Mouse (Mus musculus) olfactory bulb, adult 2 months (tissue): ENCODE measurements around the gene Qsox1. TPM values are rescaled to one million over a fixed set of nuclear protein-coding genes. Genes with fewer than 3 reads are reported as not detected.

Source experiments
- H3K27ac ChIP-seq: fragments of 200-500 bp; 2 replicates; pipeline ENCODE4 v1.5.1; 2012; ENCODE audit warnings: low read depth, low read length; ENCODE audit not compliant: insufficient read depth
- H3K4me1 ChIP-seq: fragments of 200-500 bp; 2 replicates; pipeline ENCODE4 v1.6.1; 2012; ENCODE audit warnings: low read length; ENCODE audit not compliant: control insufficient read depth, insufficient read depth
- H3K4me3 ChIP-seq: fragments of 200-500 bp; 2 replicates; pipeline ENCODE4 v1.5.1; 2012; ENCODE audit warnings: mild to moderate bottlenecking, low read depth, low read length, moderate library complexity; ENCODE audit not compliant: insufficient read depth
- CTCF ChIP-seq: fragments of 200-500 bp; IDR thresholded peaks from 2 replicates; pipeline ENCODE4 v1.5.1; 2012; ENCODE audit warnings: low read depth, mild to moderate bottlenecking, low read length, moderate library complexity; ENCODE audit not compliant: insufficient read depth
- POLR2A ChIP-seq: fragments of 200-500 bp; IDR thresholded peaks from 2 replicates; pipeline ENCODE4 v1.6.1; 2012; ENCODE audit warnings: mild to moderate bottlenecking, low read depth, low read length, moderate library complexity; ENCODE audit not compliant: insufficient read depth
- WGBS: fragments of 180-500 bp; shearing (Covaris S2); methylation state at CpG from one replicate; pipeline ENCODE4 v1.1.7; 2018; 5-methylcytosine and 5-hydroxymethylcytosine counted together
- polyA plus RNA-seq: library from polyadenylated mRNA; stranded (reverse); fragments of >200 nt; gene quantifications from 2 replicates; pipeline ENCODE4 v1.2.4, GENCODE M21; 2012; ENCODE audit warnings: low replicate concordance; ENCODE audit not compliant: missing spikeins, insufficient read depth, insufficient read length

Gene Qsox1
- not detected in 2 replicates for polyA plus RNA-seq

DNA sequence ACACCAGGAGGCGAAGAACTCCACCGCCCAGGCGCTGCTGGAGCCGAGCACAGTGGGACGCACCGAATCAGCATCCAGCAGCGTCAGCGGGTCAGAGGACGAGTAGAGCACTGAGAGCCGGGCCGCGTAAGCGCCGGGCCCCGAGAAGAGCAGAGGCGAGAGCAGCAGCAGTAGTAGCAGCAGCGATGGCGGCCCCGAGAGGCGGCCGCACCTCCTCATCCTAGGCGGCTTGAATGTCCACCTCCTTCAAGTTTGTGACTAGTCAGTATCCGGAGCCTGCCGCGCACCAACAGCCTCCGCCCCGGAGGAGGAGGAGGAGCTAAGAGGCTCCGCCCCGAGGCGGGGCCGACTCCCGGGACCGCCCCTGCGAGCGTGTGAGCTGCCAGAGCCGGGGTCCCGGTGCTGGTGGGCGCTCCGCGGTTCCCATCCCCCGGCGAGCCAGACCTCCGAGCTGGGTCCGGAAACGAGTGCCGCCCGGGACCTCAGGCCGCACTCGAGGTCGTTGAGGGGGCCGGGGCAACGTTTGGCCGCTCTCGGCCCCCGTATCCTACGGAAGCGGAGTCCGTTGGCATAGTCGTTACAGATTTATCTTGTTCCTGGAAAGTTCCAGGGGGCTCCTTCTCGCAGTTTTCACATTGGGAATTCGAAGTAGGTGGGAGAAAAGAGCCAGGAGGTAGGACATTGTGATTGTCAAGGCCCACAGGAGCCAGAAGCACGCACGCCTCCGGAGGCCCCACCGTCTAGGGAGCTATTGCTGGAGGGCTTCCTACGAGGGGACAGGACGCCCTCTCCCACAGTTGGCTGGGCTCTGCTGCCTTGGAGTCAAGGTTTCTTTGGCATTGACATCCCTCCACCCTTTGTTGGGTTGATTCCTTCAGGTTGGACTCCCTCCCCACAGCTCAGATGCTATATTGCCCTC, at the start of gene Qsox1:
Gene Qsox1, minus strand, starts transcription at position 309 of the 919 bp plus-strand sequence.
- TF ChIP-seq POLR2A = peak; percentile 53; the same call in 1 of the 2 replicates
- TF ChIP-seq CTCF = 0 out of 2 replicates have a peak, but pooled peaks have one; percentile 25

DNA sequence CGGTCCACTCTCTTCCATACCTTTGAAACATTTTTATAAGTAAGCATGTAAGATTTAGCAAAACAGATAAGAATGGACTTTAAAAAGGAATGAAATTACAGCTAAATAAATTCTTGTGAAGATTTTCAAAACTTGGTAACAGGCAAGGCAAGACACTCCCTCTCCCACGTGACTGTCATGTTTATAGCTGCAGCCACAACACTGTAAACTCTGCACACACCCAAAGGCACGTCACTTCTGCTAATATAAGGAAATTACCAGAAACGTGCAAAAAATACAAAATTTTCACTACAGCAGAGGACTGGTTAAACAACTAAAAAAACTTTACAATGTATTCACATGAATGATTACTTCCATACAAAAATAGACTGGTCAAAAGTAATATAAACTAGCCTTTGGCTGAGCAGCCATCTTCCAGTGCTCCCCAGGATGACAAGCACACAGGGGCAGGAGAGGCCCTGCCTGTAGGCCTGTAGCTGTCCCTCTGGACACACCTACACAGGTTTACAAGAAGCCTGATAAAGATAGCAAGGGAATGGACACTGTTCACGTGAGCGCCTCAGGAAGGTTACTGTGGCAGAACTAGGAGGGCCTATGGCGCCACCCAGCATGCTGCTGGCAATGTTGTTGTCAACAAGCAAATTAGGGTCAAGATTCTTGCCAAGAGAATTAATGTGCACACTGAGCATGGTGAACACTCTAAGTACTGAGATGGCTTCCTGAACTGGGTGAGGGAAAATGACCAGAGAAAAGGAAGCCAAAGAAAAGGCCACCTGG, 42.4 kb upstream of the Qsox1 start:
- 63% methylated on average over 7 of the region's 7 CpGs for WGBS

More for the DNA sequence above, at the start of gene Qsox1:
- Histone ChIP-seq H3K4me1 (peaks cover 10% of the 10 kb centered on the region), H3K27ac (no peak within 1 kb of the TSS), H3K4me3 (peak within 1 kb of the TSS; percentile 86)
- WGBS = under 1% methylated on average over 63 of the region's 67 CpGs

DNA sequence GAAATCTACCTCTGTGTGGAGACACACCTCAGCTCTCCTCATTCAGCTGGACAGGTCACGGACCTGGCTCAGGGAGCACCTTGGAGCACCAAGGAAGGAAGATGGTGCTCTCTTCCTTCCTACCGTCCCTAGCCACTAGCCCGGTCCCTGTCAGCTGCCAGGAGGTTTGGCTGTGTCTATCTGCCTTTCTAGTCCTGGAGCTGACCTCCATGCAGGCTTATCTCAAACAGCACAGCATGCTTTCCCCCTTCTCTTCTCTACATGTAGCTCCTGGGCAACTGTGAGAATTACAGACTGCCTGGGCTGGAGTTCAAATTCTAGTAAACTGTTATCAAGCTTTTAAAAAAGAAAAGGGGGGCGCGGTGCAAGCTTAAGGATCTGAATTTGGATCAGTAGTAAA, 40.3 kb upstream of the Qsox1 start:
- no peak for TF ChIP-seq POLR2A
- TF ChIP-seq CTCF = no peak
- Histone ChIP-seq H3K27ac (no peak overlapping the region), H3K4me3 (no peak overlapping the region), H3K4me1 (peaks cover 5% of the 10 kb centered on the region; the same call in 1 of the 2 replicates)
- 97% methylated on average over 5 of the region's 5 CpGs for WGBS

More for the DNA sequence above, 42.4 kb upstream of the Qsox1 start:
- Histone ChIP-seq H3K4me3 (no peak overlapping the region), H3K27ac (no peak overlapping the region), H3K4me1 (peaks cover 5% of the 10 kb centered on the region; the same call in 1 of the 2 replicates)
- TF ChIP-seq POLR2A (no peak), CTCF (no peak)

DNA sequence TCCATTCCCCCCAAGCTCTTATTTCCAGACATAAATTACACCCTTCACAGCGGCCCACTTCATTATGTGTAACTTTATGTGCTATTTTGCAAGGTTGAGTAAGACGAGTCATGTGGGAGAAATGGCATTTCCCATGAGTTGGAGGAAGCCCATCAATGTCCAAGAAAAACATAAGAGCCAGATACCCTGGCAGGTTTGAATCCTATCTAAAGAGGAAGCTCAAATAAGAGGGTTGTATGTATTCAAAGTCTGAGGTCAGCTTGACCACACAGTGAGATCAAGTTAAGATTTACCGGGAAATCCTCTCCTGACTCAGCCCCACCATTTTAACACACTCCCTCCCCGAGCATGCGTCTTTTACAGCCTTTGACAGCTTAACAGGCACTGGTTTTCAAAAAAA, 31.5 kb upstream of the Qsox1 start:
- Histone ChIP-seq H3K4me3 (no peak overlapping the region), H3K27ac (no peak overlapping the region), H3K4me1 (no peaks in the 10 kb centered on the region; the same call in 1 of the 2 replicates)
- WGBS = 49% methylated on average over 5 of the region's 5 CpGs
- TF ChIP-seq POLR2A (no peak), CTCF (no peak)

DNA sequence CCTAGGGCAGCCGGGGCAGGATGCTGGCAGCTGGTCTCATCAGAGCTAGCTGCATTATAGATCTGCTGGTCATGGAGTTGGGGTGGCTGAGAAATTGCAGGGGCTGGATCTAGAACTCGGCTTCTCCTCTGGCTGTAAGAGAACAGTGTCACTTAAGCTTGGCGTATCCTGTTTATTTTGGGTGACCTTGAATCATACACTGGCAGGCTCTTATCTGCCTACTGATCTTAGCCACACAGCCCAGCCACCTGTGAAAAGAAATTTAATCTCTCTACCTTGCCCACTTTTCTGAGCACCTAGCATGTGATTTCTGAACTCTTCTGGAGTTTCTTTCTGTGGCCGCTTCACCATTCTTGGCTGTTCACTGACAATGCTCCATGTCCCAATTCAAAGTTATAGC, 30.8 kb upstream of the Qsox1 start:
- 76% methylated on average over 4 of the region's 4 CpGs for WGBS
- TF ChIP-seq POLR2A (no peak), CTCF (no peak)

DNA sequence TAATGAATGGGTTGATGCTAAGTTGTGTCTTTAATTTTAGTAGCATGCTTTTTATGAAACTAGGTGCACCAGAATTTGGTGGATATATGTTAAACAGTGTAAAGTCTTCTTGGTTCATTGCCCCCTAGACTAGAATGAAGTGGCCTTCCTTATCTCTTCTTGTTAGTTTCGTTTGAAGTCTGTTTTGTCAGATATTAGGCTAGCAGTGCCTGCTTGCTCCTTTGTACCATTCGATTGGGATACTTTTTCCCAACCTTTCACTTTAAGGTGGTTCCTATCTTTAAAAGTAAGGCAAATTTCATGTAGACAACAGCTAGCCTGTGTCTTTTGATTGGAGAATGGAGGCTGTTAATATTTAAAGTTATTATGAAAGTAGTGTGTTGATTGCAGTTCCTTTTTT, 23.0 kb upstream of the Qsox1 start:
- TF ChIP-seq POLR2A (no peak), CTCF (no peak)
- H3K4me1 ChIP-seq = no peaks in the 10 kb centered on the region
- H3K27ac ChIP-seq = no peak overlapping the region
- WGBS = 83% methylated on average over 2 of the region's 2 CpGs
- no peak overlapping the region for H3K4me3 ChIP-seq

More for the DNA sequence above, 30.8 kb upstream of the Qsox1 start:
- no peaks in the 10 kb centered on the region; the same call in 1 of the 2 replicates for H3K4me1 ChIP-seq
- H3K27ac ChIP-seq = no peak overlapping the region
- no peak overlapping the region for H3K4me3 ChIP-seq

DNA sequence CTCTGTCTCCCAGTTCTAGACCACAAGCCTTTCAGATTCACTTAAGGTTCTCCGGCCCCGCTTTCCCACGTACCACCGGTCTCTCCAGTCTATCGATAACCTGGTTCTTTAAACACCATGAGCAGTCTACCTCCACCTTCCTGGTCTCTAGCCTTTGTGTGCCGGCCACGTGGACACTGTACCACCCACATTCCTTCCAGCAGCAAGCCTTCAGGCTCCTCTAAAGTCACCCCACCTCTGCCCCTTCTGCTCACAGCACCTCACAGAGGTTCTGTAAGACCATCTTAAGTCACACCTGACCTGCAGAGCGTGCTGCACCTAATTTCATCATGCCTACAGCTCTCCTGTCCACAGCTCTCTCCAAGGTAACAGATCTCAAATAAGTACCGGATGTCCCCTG, 20.9 kb upstream of the Qsox1 start:
- no peaks in the 10 kb centered on the region for H3K4me1 ChIP-seq
- WGBS = 90% methylated on average over 9 of the region's 9 CpGs
- no peak overlapping the region for H3K4me3 ChIP-seq
- no peak for TF ChIP-seq CTCF
- no peak for TF ChIP-seq POLR2A
- no peak overlapping the region for H3K27ac ChIP-seq

DNA sequence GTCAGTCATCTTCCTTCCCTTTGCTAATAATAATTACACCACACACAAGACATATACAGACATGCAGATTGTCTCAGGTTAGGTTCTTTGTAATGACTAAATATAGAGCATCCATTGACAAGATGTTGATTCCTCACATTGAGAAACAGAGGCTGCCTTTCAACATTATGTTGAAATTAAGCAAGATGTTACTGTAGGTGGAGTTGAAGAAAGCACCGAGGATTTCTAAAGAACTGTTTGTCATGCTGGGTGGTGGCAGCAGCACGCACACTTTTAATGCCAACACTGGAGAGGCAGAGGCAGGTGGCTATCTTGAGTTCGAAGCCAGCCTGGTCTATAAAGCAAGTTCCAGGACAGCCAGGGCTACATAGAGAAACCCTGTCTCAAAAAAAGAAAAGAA, 19.3 kb upstream of the Qsox1 start:
- 84% methylated on average over 3 of the region's 3 CpGs for WGBS
- Histone ChIP-seq H3K27ac (no peak overlapping the region), H3K4me3 (no peak overlapping the region), H3K4me1 (no peaks in the 10 kb centered on the region)
- no peak for TF ChIP-seq CTCF
- TF ChIP-seq POLR2A = no peak

DNA sequence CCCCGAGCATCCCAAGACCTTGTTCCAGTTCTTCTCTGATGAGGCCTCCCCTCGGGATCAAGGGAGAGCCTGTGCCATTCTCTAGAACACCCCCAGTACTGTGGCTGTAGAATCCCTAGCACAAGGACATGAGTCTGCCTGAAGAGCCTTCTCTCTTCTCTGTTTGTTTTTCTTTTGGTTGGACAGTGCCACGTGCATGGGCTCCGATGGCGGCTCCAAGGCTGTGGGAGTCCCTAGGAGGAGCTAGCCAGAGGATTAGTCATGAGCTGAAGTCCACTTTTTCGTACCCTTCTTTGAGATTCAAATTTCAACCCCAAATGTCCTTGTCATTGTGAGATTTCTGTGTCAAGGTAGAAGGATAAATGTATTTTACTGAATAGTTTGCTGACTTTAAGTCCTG, 18.2 kb upstream of the Qsox1 start:
- H3K4me3 ChIP-seq = no peak overlapping the region
- H3K27ac ChIP-seq = no peak overlapping the region
- no peaks in the 10 kb centered on the region for H3K4me1 ChIP-seq
- WGBS = 72% methylated on average over 6 of the region's 6 CpGs
- TF ChIP-seq POLR2A (no peak), CTCF (no peak)
